ENCODE assay signal across 10 mouse cellular contexts in genomic region chr4:33112866-33113265, GRCm38 (mm10). TPM values are rescaled to one million over a fixed set of nuclear protein-coding genes. Genes with fewer than 3 reads are reported as not detected.
"Had no signal": no experiment of that assay in that cellular context is flagged by ENCODE, and none has a peak within 500 bp of the region (broad histone marks: within the 10 kb centered on the region; RNA-seq: fewer than 3 reads in every experiment).

No protein-coding gene starts in this region.

RNA-seq across cellular contexts. Expression of gene Gabrr1, which starts 19.5 kb away (rescaled TPM):
- total RNA-seq: megakaryocyte, adult 5-6 weeks; megakaryocyte-erythroid progenitor cell, adult 5-6 weeks had no signal
- polyA plus RNA-seq: lung, embryonic 14.5 days; lung, embryonic 16.5 days; midbrain, embryonic 12.5 days; myocyte; neural tube, embryonic 11.5 days; stomach, embryonic 14.5 days; stomach, embryonic 16.5 days; urinary bladder, adult 2 months had no signal

RNA-seq across cellular contexts. Expression of gene Gabrr2, which starts 50.1 kb away (rescaled TPM):
- polyA plus RNA-seq: neural tube, embryonic 11.5 days had no signal
